Mouse (Mus musculus) MEL (cell line): ENCODE measurements at regions not wholly inside any gene's neighbourhood (a gene's known extent, or its start where the extent isn't known, plus 50 kb on each side); places are given as distances from the start of the nearest gene placed in this dataset.

Source experiments
- GATA1 ChIP-seq: IDR thresholded peaks from 2 replicates; pipeline ENCODE4 v1.6.1; 2011; ENCODE audit warnings: low read depth, low read length, improper control_type of control experiment
- MEF2A ChIP-seq: IDR thresholded peaks from 2 replicates; pipeline ENCODE4 v1.6.1; 2014; ENCODE audit warnings: low read depth, mild to moderate bottlenecking, inconsistent platforms, low read length, improper control_type of control experiment; ENCODE audit not compliant: poor library complexity, insufficient replicate concordance, severe bottlenecking; ENCODE audit errors: extremely low read depth
- MYC ChIP-seq: IDR thresholded peaks from 2 replicates; pipeline ENCODE4 v1.6.1; 2011; ENCODE audit warnings: low read depth, mild to moderate bottlenecking, low read length, improper control_type of control experiment, moderate library complexity
- POLR2A ChIP-seq, 2 experiments: IDR thresholded peaks; 2 replicates each; pipeline ENCODE4 v1.6.1; 2011 to 2012; ENCODE audit warnings: low read length in 2 of 2, mild to moderate bottlenecking in 2 of 2, control low read depth in 1 of 2, improper control_type of control experiment in 1 of 2, low read depth in 1 of 2, moderate library complexity in 1 of 2; ENCODE audit not compliant: control insufficient read depth in 1 of 2, insufficient read depth in 1 of 2, poor library complexity in 1 of 2
- USF2 ChIP-seq, 2 experiments: IDR thresholded peaks; 2 replicates each; pipeline ENCODE4 v1.6.1; 2011 to 2012; ENCODE audit warnings: improper control_type of control experiment in 2 of 2, low read length in 2 of 2, borderline replicate concordance in 1 of 2, inconsistent platforms in 1 of 2, low read depth in 1 of 2, mild to moderate bottlenecking in 1 of 2; ENCODE audit not compliant: insufficient read depth in 1 of 2

DNA sequence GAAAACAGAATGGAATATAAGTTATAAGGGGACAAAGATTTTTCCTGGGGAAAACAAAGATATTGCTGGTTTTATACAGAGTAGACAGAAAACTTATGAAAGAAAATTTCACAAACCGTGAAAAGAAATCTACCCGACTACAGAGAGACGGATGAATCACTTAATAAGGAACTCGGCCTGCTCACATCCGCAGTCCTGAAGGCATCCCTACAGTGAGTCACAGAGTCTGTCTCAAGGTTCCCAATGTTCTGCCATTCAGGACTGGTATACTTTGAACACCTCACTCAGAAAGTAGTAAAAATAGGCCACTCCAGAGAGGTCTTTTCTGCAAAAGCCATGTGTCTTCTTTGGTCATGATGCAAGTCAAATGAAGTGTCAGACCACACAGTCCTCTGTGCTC is 463.5 kb downstream of the Sorl1 start:
- TF ChIP-seq MYC, result no peak
- TF ChIP-seq POLR2A (IDR thresholded peaks at IDR 0.05; ENCODE audit: control insufficient read depth in 1 of 2, insufficient read depth in 1 of 2, low read depth in 1 of 2, low read length in 2 of 2, poor library complexity in 1 of 2), result no peak
- no peak for TF ChIP-seq GATA1
- no peak for TF ChIP-seq MEF2A
- no peak for TF ChIP-seq USF2 (IDR thresholded peaks at IDR 0.05; ENCODE audit: borderline replicate concordance in 1 of 2, insufficient read depth in 1 of 2, low read depth in 1 of 2, low read length in 2 of 2)
